Mouse (Mus musculus) liver, adult 2 months (tissue): ENCODE data around the gene 4632433K11Rik.

Experiments
- CTCF ChIP-seq: fragments of 200-500 bp; IDR thresholded peaks from 2 replicates; pipeline ENCODE4 v1.5.1; 2011; ENCODE audit warnings: low read depth, low read length, control low read depth
- POLR2A ChIP-seq: fragments of 200-500 bp; IDR thresholded peaks from 2 replicates; pipeline ENCODE4 v1.6.1; 2011; ENCODE audit warnings: low read length, control low read depth; ENCODE audit not compliant: insufficient read depth; ENCODE audit errors: extremely low read depth

- TF ChIP-seq POLR2A (peak; percentile 32; the same call in 1 of the 2 replicates), CTCF (no peak)
These were observed 19.4 kb upstream of the 4632433K11Rik start, which contains the start of the genes Zfp524 and Fiz1 for GRCm38 (mm10) chr7:5014251-5015117.
